Mouse (Mus musculus): ENCODE data around the gene Pax3. TPM values are rescaled to one million over a fixed set of nuclear protein-coding genes. Genes with fewer than 3 reads are reported as not detected.

Pax3 gene
- total and polyA plus RNA-seq, 3 experiments, result 0.08 to 0.10 TPM; not detected in 1

DNA sequence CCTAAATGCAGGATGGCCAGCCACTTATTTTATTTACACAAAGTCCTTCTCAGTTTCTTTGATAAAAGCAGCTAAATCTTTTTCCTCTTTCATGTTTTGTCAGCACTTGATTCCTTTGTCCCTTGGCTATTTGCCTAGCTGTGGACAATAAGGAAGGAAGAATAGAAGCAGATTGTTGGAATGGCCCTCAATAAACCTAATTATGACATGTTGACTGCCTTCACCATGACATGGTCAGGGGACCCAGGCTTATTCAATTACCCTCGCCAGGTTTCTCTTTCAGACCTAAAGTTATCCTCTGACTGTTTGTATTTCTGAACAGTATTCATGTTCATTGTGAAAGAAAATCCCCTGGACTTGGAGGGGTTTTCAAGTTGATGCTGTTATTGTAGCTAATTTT lies 25.3 kb downstream of the Pax3 start:
- Histone ChIP-seq H3K9me3 (replicated peaks; ENCODE audit: low read length) (no peaks in the 10 kb centered on the region), H3K27ac (ENCODE audit: insufficient read depth, low read depth) (no peak overlapping the region), H3K4me2 (ENCODE audit: insufficient read depth, low read depth, poor library complexity, severe bottlenecking) (no peak overlapping the region; the same call in 1 of the 2 replicates), H3K79me2 (replicated peaks; ENCODE audit: control insufficient read depth, extremely low read depth, insufficient read depth, poor library complexity, severe bottlenecking) (no peaks in the 10 kb centered on the region), H3K36me3 (replicated peaks in 1 of 2; ENCODE audit: control insufficient read depth in 1 of 2, insufficient read depth in 1 of 2, low read length in 1 of 2) (no peaks in the 10 kb centered on the region), H3K4me3 (replicated peaks in 1 of 3; ENCODE audit: low read depth in 2 of 3, low read length in 2 of 3, poor library complexity in 1 of 3) (no peak overlapping the region), H3K9ac (ENCODE audit: insufficient read depth, low read depth) (no peak overlapping the region), H3K4me1 (ENCODE audit: control insufficient read depth in 1 of 2, insufficient read depth in 2 of 2) (peaks cover 0 to 2% of the 10 kb centered on the region in 2 experiments; a peak in 1 of 4 replicates), H3K27me3 (replicated peaks) (no peaks in the 10 kb centered on the region)
- TF ChIP-seq IRF4 (IDR thresholded peaks at IDR 0.05; ENCODE audit: low read depth, low read length) (no peak), ETS1 (conservative IDR thresholded peaks at IDR 0.05; ENCODE audit: low read depth, low read length) (no peak), SIN3A (IDR thresholded peaks at IDR 0.05; ENCODE audit: low read length) (no peak), GABPA (IDR thresholded peaks at IDR 0.05; ENCODE audit: insufficient replicate concordance, low read depth, low read length) (no peak), USF2 (conservative IDR thresholded peaks at IDR 0.05; ENCODE audit: low read depth, low read length) (no peak)
- in situ Hi-C loops (cut with MboI; ENCODE audit: low pct_ligation_motif_present, low pct_unique_long_range_greater_than_20kb, low sequenced_read_pairs) (no loop called here), dilution Hi-C loops (cut with MboI; ENCODE audit: extremely low pct_ligation_motif_present, extremely low pct_unique_long_range_greater_than_20kb, low sequenced_read_pairs) (no loop called here)
- DNase-seq (ENCODE audit: extremely low read depth), result no peak

DNA sequence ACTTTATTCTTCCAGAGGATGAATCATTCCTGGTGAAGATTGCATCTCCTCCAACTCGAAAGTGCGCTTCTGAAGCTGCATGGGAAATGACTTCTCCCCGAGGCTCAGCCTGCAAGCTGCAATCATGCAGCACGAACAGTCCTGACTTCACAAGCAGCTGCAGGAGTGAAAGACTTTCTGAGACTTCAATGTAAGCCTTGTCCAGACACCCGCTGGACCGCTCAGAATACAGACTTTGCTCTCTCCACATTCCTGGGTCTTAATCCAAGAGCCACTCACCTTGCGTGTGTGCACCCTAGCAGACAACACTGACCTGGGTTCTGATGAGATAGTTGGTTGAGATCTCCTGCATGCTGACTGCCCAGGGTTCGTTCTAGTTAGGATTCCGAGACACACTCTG lies 26.2 kb downstream of the Pax3 start:
- H3K4me1 ChIP-seq (ENCODE audit: control insufficient read depth in 1 of 2, insufficient read depth in 2 of 2), result peaks cover 0 to 2% of the 10 kb centered on the region in 2 experiments; a peak in 1 of 4 replicates
- H3K36me3 ChIP-seq (replicated peaks in 1 of 2; ENCODE audit: control insufficient read depth in 1 of 2, insufficient read depth in 1 of 2, low read length in 1 of 2), result no peaks in the 10 kb centered on the region
- H3K4me2 ChIP-seq (ENCODE audit: insufficient read depth, low read depth, poor library complexity, severe bottlenecking), result no peak overlapping the region
- H3K9ac ChIP-seq (ENCODE audit: insufficient read depth, low read depth), result no peak overlapping the region
- no peaks in the 10 kb centered on the region for H3K27me3 ChIP-seq (replicated peaks)
- H3K79me2 ChIP-seq (replicated peaks; ENCODE audit: control insufficient read depth, extremely low read depth, insufficient read depth, poor library complexity, severe bottlenecking), result no peaks in the 10 kb centered on the region
- no peak overlapping the region for H3K4me3 ChIP-seq (replicated peaks in 1 of 3; ENCODE audit: low read depth in 2 of 3, low read length in 2 of 3, poor library complexity in 1 of 3)
- TF ChIP-seq JUN (IDR thresholded peaks at IDR 0.05; ENCODE audit: insufficient read depth, low read depth, low read length) (no peak), ZC3H11A (IDR thresholded peaks at IDR 0.05; ENCODE audit: low read depth, low read length) (no peak), TBP (conservative IDR thresholded peaks at IDR 0.05; ENCODE audit: low read depth, low read length) (no peak), SIN3A (IDR thresholded peaks at IDR 0.05; ENCODE audit: low read length) (no peak), PAX5 (IDR thresholded peaks at IDR 0.05; ENCODE audit: low read length) (no peak), CHD1 (IDR thresholded peaks at IDR 0.05; ENCODE audit: low read depth, low read length) (no peak), GABPA (IDR thresholded peaks at IDR 0.05; ENCODE audit: insufficient replicate concordance, low read depth, low read length) (no peak), POLR2A (IDR thresholded peaks at IDR 0.05; ENCODE audit: low read depth, low read length) (no peak), JUND (conservative IDR thresholded peaks at IDR 0.05; ENCODE audit: low read depth, low read length) (no peak), ZNF384 (IDR thresholded peaks at IDR 0.05; ENCODE audit: low read depth, low read length) (no peak), MAFK (IDR thresholded peaks at IDR 0.05; ENCODE audit: insufficient replicate concordance, low read length) (no peak), MEF2A (IDR thresholded peaks at IDR 0.05; ENCODE audit: borderline replicate concordance, low read depth, low read length) (no peak), MYC (IDR thresholded peaks at IDR 0.05; ENCODE audit: low read depth, low read length) (no peak), BHLHE40 (IDR thresholded peaks at IDR 0.05; ENCODE audit: low read depth, low read length) (no peak), ZKSCAN1 (IDR thresholded peaks at IDR 0.05; ENCODE audit: borderline replicate concordance, low read depth, low read length) (no peak), MAZ (IDR thresholded peaks at IDR 0.05; ENCODE audit: low read depth, low read length) (no peak), NELFE (IDR thresholded peaks at IDR 0.05; ENCODE audit: low read depth, low read length) (no peak), MXI1 (IDR thresholded peaks at IDR 0.05; ENCODE audit: low read depth, low read length) (no peak), CTCF (conservative IDR thresholded peaks at IDR 0.05 in 1 of 2, IDR thresholded peaks at IDR 0.05 in 1 of 2; ENCODE audit: low read depth in 2 of 2, low read length in 2 of 2) (no peak), UBTF (IDR thresholded peaks at IDR 0.05; ENCODE audit: low read depth, low read length) (no peak)
- dilution Hi-C loops (cut with MboI; ENCODE audit: extremely low pct_ligation_motif_present, extremely low pct_unique_long_range_greater_than_20kb, low sequenced_read_pairs), result no loop called here
- DNase-seq (ENCODE audit: extremely low read depth), result no peak
- in situ Hi-C loops (cut with MboI; ENCODE audit: low pct_ligation_motif_present, low pct_unique_long_range_greater_than_20kb, low sequenced_read_pairs), result no loop called here
- H3K9me3 ChIP-seq (replicated peaks; ENCODE audit: low read length), result no peaks in the 10 kb centered on the region
- H3K27ac ChIP-seq (ENCODE audit: insufficient read depth, low read depth), result no peak overlapping the region
